In the genomic region with DNA sequence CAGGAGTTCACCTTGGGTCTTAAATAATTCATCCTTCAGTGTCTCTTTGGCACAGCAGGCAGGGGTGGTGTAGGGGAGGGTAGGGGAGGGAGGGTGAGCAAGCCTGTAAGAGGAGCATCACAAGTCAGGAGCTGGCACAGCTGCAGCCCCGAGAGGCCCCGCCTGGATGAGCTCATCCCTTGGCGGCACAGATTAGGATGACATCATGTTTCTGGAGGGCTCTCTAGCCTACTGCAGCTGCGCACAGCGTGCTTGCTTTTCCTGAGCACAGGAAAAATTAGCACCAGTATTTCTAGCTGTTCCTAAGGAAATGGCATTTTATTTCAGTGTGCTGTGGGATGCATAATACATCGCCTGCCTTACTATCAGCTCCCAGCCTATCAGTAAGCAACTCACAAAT, we compare ENCODE assay signal across 8 mouse cellular contexts.
DNase-seq lines count a peak whose midpoint lies in the region; ATAC-seq lines count a peak whose summit lies in the region.

No protein-coding gene starts in this region.

- ATAC-seq in embryonic facial prominence, embryonic 15.5 days (ENCODE audit: insufficient number of reproducible peaks, low FRiP score, low TSS enrichment, low read depth): peak; percentile 96
- ATAC-seq in limb, embryonic 13.5 days (ENCODE audit: low FRiP score, low read depth): peak; percentile 93
- peak; percentile 97 for ATAC-seq in midbrain, embryonic 14.5 days (ENCODE audit: low FRiP score, low TSS enrichment)

- peak overlapping the region; percentile 82 for H3K27ac ChIP-seq in embryonic facial prominence, embryonic 15.5 days (replicated peaks)
- peak overlapping the region; percentile 84 for H3K27ac ChIP-seq in heart, embryonic 10.5 days
- peak overlapping the region; percentile 39; the same call in 1 of the 2 replicates for H3K27ac ChIP-seq in limb, embryonic 13.5 days
- peak overlapping the region; percentile 77 for H3K27ac ChIP-seq in midbrain, embryonic 14.5 days (replicated peaks; ENCODE audit: low read depth, low read length)

- no peaks in the 10 kb centered on the region for H3K9me3 ChIP-seq in embryonic facial prominence, embryonic 15.5 days (replicated peaks)
- H3K9me3 ChIP-seq in heart, embryonic 10.5 days: no peaks in the 10 kb centered on the region
- no peaks in the 10 kb centered on the region for H3K9me3 ChIP-seq in limb, embryonic 13.5 days
- no peaks in the 10 kb centered on the region for H3K9me3 ChIP-seq in midbrain, embryonic 14.5 days (ENCODE audit: control insufficient read depth, low read length)

- no peak overlapping the region for H3K9ac ChIP-seq in embryonic facial prominence, embryonic 15.5 days
- H3K9ac ChIP-seq in limb, embryonic 13.5 days: no peak overlapping the region
- H3K9ac ChIP-seq in midbrain, embryonic 14.5 days (replicated peaks; ENCODE audit: low read length): no peak overlapping the region

- no peak overlapping the region for H3K4me2 ChIP-seq in embryonic facial prominence, embryonic 15.5 days (replicated peaks)
- H3K4me2 ChIP-seq in limb, embryonic 13.5 days (replicated peaks): no peak overlapping the region
- peak overlapping the region; percentile 31 for H3K4me2 ChIP-seq in midbrain, embryonic 14.5 days (ENCODE audit: low read length)

- no peaks in the 10 kb centered on the region for H3K27me3 ChIP-seq in embryonic facial prominence, embryonic 15.5 days
- H3K27me3 ChIP-seq in heart, embryonic 10.5 days (ENCODE audit: insufficient read depth, poor library complexity, severe bottlenecking): no peaks in the 10 kb centered on the region
- no peaks in the 10 kb centered on the region for H3K27me3 ChIP-seq in limb, embryonic 13.5 days
- no peaks in the 10 kb centered on the region for H3K27me3 ChIP-seq in midbrain, embryonic 14.5 days (ENCODE audit: control insufficient read depth, insufficient read depth, low read length)

- H3K4me3 ChIP-seq in embryonic facial prominence, embryonic 15.5 days (replicated peaks): no peak overlapping the region
- no peak overlapping the region for H3K4me3 ChIP-seq in heart, embryonic 10.5 days
- H3K4me3 ChIP-seq in limb, embryonic 13.5 days: no peak overlapping the region
- no peak overlapping the region for H3K4me3 ChIP-seq in midbrain, embryonic 14.5 days (replicated peaks; ENCODE audit: low read depth, low read length)

- no peaks in the 10 kb centered on the region for H3K36me3 ChIP-seq in embryonic facial prominence, embryonic 15.5 days
- H3K36me3 ChIP-seq in heart, embryonic 10.5 days: no peaks in the 10 kb centered on the region
- no peaks in the 10 kb centered on the region for H3K36me3 ChIP-seq in limb, embryonic 13.5 days
- H3K36me3 ChIP-seq in midbrain, embryonic 14.5 days (ENCODE audit: control insufficient read depth, insufficient read depth, low read length): no peaks in the 10 kb centered on the region

- H3K4me1 ChIP-seq in embryonic facial prominence, embryonic 15.5 days: peaks cover 28% of the 10 kb centered on the region
- peaks cover 42% of the 10 kb centered on the region for H3K4me1 ChIP-seq in heart, embryonic 10.5 days
- peaks cover 47% of the 10 kb centered on the region for H3K4me1 ChIP-seq in limb, embryonic 13.5 days
- H3K4me1 ChIP-seq in midbrain, embryonic 14.5 days (ENCODE audit: control insufficient read depth, insufficient read depth, low read length): peaks cover 23% of the 10 kb centered on the region

- 6% methylated on average over 6 of the region's 6 CpGs for WGBS in embryonic facial prominence, embryonic 15.5 days
- WGBS in heart, embryonic 10.5 days: 7% methylated on average over 6 of the region's 6 CpGs
- 19% methylated on average over 6 of the region's 6 CpGs for WGBS in limb, embryonic 13.5 days
- WGBS in midbrain, embryonic 14.5 days: 8% methylated on average over 6 of the region's 6 CpGs

- DNase-seq in urinary bladder, adult 18-20 months (ENCODE audit: low spot score in 2 of 2): peak; percentile 45 to 87
- DNase-seq in urinary bladder, adult 2 months (ENCODE audit: low spot score): no peak
- DNase-seq in heart, embryonic 10.5 days (ENCODE audit: low spot score): peak; percentile 95
- peak; percentile 88 for DNase-seq in kidney, adult 9 months
- peak; percentile 94 for DNase-seq in midbrain, embryonic 14.5 days
- DNase-seq in telencephalon, adult 2 months (ENCODE audit: low read depth, low spot score): peak; percentile 97
